Mouse (Mus musculus) right cerebral cortex, postnatal 10 days (tissue): ENCODE measurements at regions not wholly inside any gene's neighbourhood (a gene's known extent, or its start where the extent isn't known, plus 50 kb on each side); places are given as distances from the start of the nearest gene placed in this dataset.
A peak's percentile ranks its signal among the peaks of the same experiment; 100 is the strongest.
"Not testable (repeated sequence)": the region's sequence is repeated elsewhere in the genome, so short reads cannot be mapped to it uniquely, and the experiment has no call there.

Experiments
- DNase-seq, 2 experiments: peaks; one replicate each; pipeline ENCODE4 v3.0.0; 2021; ENCODE audit warnings: low spot score in 2 of 2

DNA sequence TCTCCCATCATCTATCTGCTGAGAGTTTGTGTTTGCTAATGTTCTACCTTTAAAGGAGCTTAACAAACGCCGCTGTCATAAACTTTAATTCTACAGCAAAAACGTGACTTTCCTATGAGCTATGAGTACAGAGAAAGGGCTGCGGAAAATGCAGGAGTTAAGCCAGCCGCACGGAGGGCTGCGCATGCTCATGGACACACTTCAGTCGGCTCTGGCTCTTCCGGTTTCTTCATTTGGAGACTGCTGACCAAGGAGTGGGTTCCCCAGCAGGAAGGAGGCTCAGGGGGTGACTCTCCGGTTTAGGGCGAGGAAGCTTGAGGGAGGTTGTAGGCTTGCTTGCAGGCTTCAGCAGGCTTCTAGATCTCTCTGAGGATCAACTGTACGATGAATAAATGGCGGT lies 59.3 kb downstream of the Sox2 start:
- no peak for DNase-seq

DNA sequence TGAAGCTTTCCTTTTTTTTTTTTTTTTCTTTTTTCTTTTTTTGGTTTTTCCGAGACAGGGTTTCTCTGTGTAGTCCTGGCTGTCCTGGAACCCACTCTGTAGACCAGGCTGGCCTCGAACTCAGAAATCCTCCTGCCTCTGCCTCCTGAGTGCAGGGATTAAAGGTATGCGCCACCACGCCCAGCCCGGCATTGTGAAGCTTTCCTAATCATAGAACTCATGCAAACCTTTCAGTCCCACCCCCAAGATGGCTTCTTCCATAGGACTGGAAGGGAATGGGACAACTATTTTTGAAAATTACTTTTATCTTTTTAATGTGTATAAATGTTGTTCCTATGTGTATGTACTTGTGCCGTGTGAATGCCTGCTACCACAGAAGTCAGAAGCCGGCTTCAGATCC lies 61.9 kb downstream of the Sox2 start:
- DNase-seq = not testable (repeated sequence)

DNA sequence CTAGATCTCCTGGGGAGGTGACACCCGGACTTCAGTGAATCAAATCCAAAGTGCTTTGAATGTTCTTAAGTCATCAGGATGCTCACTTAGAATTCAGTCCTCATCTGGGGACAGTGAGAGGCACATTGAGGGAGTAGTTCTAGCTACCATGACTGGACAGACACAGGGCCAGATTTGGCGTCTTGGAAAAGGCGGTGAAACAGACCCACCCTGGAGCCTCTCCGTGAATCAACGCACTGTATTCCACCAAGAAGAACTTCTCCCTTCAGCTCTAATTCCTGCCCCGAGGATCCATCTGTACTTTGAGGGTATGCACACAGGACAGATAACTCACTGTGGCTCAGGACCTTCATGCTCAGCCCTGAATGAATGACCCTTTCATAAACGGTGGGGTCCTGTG lies 72.3 kb downstream of the Sox2 start:
- peak; percentile 43 to 64 for DNase-seq

DNA sequence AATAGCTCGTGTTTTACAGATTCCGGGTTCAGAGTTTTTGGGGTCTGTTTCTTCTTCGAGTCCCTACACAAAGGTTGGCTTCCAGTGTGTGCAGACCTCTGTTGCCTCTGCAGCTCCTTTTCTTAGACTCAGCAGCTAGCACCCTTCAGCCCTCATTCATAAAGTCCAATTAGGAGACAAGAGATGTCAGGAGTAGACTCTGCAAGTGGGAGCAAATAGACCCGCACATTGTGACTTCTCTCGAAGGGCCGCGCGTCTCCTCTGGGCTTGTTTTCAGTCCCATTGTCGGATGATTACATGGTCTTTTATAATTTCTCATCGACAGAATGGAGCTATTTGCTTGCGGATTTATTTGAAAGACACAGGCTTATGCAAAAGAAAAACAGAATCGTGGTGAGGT lies 76.8 kb downstream of the Sox2 start:
- DNase-seq = no peak

DNA sequence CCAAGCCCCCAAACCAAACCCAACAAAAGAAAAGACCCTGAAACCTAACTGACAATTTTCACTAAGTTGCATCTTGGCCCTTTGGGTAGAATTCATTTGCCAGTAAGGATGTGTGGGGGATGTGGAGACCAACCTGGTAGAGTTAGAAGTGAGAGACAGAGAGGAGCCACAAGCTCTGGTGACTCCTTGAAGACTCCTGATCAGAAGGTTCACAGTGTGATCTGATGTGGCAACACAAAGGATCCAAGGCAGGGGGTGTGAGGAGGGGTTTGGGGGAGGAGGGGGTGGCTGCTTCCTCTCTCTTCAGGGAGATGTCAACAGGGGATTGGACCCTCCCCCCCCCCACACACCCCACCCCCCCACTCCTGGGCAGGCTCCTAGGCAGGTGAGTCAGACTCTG lies 78.1 kb downstream of the Sox2 start:
- DNase-seq = no peak

DNA sequence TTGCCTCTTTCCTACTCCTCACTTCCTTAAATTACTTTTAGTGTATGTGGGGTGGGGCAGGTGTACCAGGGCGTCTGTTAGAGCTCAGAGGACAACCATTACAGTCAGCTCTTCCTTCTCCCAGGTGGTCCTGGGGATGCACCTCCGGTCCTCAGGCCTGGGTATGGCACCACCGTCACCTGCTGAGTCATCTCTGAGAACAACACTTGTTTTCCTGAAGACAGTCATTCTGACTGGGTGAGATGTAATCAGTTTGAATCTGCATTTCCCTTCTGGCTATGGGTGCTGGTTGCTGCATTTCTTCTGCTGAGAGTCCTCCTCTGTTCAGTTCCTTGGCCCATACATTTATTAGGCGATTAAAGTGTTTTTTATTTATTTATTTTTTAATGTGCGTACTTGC lies 84.8 kb downstream of the Sox2 start:
- DNase-seq = no peak

DNA sequence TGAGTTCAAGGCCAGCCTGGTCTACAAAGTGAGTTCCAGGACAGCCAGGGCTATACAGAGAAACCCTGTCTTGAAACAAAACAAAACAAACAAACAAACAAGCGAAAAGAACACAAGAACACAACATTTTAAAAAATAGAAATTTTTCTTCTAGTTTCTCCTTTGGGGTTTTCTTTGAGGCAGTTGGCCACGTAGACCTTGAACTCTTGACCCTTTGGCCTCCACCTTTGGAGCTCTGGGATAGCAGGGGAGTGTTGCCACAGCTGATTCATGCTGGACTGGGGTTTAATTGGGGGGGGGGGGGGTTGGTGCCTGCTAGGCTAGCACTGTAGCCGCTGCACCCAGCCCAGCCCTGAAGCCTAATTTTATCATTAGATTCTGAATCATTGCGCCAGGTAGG lies 87.8 kb downstream of the Sox2 start:
- DNase-seq = no peak

DNA sequence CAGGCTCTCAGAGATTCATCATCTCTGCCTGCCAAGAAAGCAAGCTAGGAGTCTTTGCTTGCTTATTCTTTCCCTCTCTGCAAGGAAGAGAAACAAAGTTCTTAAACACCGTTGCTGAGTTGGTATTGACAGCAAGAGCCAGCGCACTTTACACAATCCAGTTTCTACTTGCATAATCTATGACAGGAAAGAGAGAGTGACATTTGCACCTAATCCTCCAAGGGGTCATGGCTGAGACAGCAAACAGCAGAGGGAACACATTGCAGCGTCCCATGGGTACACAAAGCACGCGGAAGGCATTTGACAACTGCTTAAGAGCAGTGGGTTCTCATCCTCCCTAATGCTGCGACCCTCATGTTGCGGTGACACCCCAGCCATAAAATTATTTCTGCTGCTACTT lies 88.7 kb downstream of the Sox2 start:
- DNase-seq = no peak

DNA sequence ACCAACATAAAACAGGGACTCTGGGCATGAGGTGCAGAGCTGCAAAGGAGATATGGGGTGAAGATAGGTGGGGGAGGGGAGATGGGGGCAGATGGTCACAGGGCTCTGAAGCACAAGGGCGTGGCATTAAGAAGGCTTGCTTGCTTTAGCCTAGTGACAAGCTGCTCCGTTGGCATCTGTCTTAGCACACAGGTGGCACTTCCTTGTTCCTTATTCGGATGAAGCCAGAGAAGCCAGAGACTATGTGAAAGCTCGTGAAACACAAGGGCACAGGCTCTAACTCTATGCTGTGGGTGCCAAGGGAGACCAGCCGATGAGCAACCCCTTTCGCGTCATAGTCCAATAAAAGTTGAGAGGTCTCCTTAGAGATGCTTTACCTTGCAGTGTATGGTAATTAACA lies 89.5 kb downstream of the Sox2 start:
- no peak for DNase-seq

DNA sequence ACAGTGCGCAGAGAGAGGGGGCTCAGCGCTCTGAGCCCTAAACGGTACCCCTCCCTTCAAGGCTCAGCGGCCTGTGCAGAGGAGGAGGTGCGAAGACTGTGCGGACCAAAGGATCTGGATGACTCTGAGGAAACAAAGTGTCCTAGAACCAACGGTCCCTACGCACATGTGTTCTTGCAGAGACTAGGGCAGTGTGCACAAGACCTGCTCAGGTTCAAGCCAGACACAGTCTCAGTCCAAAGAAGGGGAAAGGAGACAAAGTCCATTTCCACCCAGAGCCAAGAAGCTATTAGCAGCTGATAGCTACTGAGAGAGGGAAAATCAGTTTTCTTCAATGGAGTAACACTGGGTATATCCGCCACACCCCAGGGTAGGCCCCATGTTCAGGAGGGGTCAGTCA lies 89.9 kb downstream of the Sox2 start:
- no peak for DNase-seq

DNA sequence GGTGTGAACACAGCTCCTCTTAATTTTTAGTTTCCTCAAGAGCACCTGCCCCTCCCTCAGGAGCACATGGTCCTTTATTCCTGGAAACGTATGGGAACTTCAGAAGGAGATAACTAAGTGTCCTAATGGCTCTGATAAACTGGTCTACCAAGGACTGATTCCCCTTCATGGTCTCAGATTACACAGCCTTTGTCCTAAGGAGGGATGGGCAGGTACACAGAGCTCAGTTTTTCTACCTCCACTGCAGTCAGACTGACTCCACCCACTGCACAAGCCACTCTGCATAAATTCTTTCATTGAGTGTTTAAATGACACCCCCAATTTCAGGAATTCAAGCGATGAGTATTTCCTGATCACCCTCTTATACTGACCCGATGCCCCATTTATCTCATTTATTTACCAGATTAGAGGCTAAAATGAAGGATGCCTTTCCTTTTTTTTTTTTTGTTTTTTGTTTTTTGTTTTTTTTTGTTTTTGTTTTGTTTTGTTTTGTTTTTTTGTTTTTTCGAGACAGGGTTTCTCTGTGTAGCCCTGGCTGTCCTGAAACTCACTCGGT lies 95.1 kb downstream of the Sox2 start:
- no peak for DNase-seq

DNA sequence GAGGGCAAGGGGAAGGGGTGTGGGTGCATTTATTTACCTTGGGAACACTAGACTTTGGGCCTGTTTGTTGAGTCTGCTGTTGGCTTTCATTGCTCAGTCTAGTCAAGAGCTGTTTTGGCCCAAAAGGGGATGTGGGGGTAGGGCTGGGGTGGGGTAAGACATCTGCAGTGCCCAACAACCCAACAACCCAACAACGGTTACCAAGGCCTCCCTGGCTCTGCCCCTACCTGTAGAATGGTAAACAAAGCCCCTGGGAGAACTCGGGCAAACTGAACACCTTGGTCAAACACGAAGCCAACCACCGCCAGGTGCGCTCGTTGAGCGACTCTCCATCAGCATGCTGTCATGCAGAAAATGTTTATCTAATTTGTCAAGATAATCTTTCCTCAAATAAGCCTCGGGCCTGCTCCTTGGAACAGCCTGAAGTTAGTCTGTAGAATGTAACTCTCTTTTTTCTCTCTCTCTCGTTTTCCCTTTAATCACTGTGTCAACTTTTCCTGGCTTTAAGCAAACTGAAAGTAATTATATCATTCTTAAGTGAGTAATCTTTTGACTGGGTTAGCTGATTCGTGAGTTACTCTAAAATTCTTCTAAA lies 97.4 kb downstream of the Sox2 start:
- no peak for DNase-seq

DNA sequence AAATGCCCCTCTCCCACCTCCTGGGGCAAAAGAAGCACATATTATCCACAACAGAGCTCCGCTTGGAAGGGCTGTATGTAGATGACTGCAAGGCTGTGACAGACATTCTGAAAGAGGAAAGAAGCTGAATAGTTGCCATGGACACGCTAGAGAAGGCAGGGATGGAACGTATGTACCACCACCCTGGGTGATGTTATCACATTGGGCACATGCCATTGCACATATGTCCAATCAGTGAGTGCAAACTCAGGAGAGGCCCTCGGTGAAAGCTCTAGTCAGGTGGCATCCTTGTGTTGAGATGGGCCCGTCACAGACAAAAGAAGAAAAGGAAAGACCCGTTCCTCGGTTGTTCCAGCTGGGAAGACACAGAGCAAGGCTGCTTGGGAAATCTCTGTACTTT lies 99.8 kb downstream of the Sox2 start:
- DNase-seq = peak; percentile 36 to 69

DNA sequence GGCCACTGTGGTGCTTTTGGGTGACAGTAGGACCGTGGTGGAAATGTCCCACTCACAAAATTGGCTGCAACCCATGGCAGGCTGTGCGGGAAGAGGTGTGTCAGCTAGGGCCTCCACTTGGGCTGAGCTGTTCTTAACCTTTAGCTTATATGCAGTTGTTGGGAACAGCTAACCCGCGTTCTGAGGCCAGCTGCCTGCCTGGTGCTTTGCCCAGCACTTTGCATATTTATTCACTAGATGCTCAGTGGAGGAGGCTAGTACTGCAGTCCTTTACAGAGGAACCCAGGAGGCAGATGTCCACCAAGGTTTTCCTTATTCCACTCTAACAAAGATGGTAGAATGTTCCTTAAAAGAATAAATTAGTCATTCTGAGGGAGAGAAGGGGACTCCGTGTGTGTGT lies 101.3 kb downstream of the Sox2 start:
- peak; percentile 41 to 43 for DNase-seq

DNA sequence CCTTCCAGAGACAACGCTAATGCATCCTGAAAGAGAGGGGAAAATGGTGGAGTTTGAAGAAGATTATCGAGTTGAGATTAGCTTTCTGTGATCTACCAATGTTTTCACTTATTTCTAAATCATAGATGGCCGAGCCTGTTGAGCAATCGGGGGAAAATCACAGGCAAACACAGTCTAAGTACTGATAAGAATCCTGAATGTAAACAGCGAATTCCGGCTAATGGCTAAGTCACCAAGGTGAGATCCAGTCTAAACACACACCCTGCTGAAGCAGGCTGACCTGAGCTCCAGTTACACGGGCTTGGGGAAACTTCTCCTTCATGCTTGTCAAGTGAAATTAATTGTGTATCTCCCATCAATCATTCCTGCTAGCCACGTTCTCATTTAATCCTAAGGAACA lies 103.4 kb downstream of the Sox2 start:
- DNase-seq = no peak

DNA sequence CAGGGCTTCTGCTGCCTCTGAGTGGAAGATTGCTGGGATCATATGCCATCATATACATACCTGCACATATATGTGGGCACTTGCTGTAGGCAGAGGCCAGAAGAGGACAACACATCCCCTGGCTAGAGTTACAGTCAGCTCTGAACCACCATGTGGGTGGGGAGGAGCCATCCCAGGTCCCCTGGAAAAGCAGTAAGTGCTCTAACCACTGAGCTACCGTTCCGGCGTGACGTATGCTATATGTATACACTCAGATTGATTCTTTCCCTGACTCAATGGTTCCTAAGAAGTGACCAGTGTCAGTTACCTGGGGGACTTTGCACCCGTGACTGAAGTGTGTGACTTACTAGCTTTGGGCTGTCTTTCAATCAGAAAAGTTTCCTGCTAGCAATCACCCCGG lies 104.6 kb downstream of the Sox2 start:
- DNase-seq = no peak

DNA sequence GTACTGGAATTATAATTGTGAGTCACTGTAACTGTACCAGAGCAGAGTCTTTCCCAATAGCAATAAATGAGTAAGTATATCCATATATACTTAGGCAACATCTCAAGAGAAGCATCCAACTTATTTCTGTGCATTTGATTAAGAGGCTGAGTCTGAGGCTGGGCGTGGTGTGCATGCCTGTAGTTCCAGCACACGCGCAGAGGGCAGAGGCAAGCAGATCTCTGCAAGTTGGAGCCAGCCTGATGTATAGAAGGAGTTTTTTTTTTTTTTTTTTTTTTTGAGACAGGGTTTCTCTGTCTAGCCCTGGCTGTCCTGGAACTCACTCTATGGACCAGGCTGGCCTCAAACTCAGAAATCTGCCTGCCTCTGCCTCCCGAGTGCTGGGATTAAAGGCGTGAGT lies 105.1 kb downstream of the Sox2 start:
- DNase-seq = not testable (repeated sequence)

DNA sequence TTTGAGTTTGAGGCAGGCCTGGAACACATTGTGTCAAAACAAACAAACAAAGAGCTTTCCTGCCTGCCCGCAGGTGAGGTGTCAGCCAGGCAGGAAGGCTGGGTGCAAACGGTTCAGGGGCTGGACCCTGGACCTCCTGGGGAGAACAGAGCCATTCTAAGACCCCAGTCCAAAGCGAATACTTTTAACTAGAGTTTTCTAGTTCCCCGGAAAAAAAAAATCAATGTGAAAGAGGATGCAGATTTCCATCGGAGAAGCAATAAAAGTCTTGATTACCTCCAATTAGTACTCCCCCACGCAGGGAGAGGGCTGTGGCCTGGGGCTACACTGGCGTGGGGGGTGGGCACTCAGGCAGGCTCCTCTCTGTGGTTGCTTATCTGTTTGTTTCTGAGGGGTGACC lies 106.4 kb downstream of the Sox2 start:
- DNase-seq = no peak

DNA sequence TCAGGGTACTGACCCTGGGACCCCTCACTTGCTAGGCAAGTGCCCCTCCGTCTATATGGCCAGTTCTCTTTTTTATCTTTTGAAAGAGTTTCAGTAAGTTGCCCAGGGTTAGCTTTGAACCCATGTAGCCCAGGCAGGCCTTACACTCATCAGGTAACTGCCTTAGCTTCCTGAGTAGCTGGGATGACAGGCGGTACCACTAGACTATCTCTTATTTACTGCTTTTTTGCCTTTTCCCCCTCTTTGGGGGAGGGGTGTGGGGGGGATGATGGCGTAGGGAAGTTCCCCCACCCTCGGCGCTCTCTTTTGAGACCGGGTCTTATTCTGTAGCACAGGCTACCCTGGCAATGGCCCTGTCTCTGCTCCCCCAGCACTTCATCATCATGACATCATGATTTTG lies 106.9 kb downstream of the Sox2 start:
- DNase-seq = no peak

DNA sequence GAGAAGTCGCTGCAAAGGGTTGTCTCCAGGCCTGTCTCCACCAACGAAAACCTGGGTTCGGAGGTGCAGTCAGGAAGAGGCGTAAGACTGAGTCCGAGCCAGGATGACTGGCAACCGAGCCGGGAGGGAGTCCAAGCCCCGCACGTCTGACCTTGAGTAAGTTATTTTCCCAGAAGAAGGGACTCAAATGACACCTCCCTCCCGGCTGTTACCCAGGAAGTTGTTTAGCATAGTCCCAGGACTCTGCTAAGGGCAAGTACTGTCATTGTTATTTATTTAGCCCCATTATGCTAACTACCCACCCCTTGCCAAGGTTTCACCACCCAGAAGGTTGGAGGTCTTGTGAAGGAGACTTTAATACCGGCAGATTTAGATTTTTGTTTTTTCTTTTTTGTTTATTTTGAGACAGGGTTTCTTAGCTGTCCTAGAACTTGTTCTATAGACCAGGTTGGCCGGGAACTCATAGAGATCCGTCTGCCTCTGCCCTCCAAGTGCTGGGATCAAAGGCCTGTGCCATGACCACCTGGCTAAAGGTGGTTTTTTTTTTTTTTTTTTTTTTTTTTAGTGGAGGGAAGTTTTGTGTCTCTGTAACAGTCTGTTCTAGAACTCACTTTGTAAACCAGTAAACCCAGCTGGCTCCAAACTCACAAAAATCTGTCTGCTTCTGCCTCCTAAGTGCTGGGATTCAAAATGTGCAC lies 107.8 kb downstream of the Sox2 start:
- no peak for DNase-seq

DNA sequence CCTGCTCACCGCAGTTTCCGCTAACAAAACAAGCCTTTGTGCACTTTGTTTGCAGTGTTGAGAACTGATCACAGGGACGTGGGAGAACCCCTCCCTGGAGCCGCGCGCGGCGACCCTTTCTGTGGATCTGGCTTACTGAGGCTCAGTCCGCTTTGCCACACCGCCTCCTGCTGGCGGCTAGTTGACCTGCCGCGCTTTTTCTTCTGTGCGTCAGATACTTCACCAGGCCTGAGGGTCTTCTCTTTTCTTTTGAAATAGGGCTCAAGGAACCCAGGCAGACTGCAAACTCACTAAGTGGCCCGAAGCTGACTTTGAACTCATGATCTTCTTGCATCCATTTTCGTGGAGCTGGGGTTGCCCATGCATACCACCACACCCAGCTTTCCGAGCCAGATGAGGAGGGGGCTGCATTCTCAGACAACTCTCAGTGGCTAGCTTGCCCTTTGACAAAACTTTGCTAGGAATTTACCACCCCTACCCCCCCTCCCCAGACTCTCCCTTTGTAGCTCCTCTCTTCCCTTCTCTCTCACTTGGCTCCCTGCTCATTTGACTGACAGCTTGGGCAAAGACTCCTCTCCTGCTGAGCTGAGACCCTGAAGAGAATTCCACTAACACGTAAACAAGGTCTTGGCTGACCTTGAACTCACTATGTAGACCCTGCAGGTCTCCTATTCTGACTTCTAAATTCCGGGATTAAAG lies 109.9 kb downstream of the Sox2 start:
- no peak for DNase-seq

DNA sequence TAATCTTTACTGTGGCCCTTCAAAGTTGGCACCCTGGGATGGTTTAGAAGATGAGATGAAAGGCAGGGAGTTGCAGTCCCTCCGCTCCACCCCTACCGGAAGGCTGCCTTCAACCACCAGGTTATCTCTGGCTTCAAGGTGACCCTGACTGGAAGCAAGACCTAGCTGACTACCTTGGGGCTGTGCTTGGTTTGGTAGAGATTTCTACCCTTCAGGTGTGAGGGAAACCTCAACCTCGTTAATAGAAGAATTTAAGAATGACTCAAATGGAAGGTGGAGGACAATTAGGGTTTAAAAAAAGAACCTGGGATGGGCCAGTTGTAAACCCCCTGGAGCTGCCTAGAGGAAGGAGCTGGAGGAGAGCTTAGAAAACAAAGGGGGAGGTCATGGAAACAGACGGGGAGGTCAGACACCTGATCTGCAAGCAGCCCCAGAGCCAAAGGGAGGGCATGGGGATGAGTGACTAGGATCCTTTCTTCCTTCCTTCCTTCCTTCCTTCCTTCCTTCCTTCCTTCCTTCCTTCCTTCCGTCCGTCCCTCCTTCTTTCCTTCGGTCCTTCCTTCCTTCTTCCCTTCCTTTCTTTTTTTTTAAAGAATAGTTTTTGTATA lies 111.1 kb downstream of the Sox2 start:
- no peak for DNase-seq

DNA sequence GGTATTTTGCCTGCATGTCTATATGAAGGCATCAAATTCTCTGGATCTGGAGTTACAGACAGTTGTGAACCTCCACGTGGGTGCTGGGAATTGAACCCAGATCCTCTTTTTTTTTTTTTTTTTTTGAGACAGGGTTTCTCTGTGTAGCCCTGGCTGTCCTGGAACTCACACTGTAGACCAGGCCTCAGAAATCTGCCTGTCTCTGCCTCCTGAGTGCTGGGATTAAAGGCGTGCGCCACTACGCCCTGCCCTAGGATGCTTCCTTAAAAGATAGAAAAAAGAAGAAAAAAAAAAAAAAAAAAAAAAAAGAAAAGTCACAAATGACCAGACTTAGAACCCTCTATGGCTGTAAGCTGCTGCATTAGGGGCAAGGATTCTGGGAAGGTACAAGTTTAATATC lies 111.6 kb downstream of the Sox2 start:
- no peak for DNase-seq
